ENCODE assay signal across 15 mouse cellular contexts in the genomic region with DNA sequence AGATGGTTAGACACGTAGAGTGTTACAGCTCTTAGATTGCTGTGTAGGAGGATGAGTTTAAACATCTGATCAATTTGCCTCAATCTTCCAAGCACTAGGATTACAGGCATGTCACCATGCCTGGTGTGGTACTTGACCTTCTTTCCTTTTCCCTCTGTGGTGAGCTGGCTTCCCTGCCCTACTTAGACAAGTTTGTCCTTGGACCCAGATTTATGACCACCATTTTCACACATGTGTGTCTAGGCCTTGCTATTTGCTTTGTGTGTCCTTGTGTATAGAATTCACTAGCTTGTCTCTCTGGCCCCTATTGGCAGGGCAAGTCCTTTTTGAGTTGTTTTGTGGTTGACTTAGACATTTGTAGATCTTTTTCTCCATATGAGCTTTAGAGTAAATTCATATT. TPM values are rescaled to one million over a fixed set of nuclear protein-coding genes. Genes with fewer than 3 reads are reported as not detected.
"Had no signal": no experiment of that assay in that cellular context is flagged by ENCODE, and none has a peak within 500 bp of the region (broad histone marks: within the 10 kb centered on the region; RNA-seq: fewer than 3 reads in every experiment).

No protein-coding gene starts in this region.

- DNase-seq: gastrocnemius, adult 2 months; gastrocnemius, postnatal 10 days; gastrocnemius, postnatal 25 days; heart, adult 18-20 months; heart, postnatal 10 days; heart, postnatal 4 days; kidney, adult 11 months; kidney, adult 2 months; kidney, adult 9 months; kidney, postnatal 14 days; kidney, postnatal 36 days; layer of hippocampus, adult 9-11 months; layer of hippocampus, postnatal 36 days; left cerebral cortex, postnatal 4 days had no signal

RNA-seq across cellular contexts. Expression of a gene that starts 43.6 kb away (rescaled TPM):
- total RNA-seq: granulocyte monocyte progenitor cell, adult 5-6 weeks had no signal
